Mouse (Mus musculus) liver, embryonic 14.5 days (tissue): Measurements from ENCODE around the gene B430305J03Rik.

ENCODE experiments used
- CTCF ChIP-seq: IDR thresholded peaks from 2 replicates; pipeline ENCODE4 v1.5.1; 2016; ENCODE audit warnings: antibody characterized with exemption, low read depth, control low read depth
- EP300 ChIP-seq: IDR thresholded peaks from 2 replicates; pipeline ENCODE4 v1.6.1; 2016; ENCODE audit warnings: antibody characterized with exemption, low read depth

GRCm38 (mm10) chr3:61336205-61336604, 29.5 kb downstream of the B430305J03Rik start:
- TF ChIP-seq CTCF (no peak), EP300 (no peak)
